Mouse (Mus musculus) colon, adult 2 months (tissue): Measurements from ENCODE around the gene Ifna9. TPM values are rescaled to one million over a fixed set of nuclear protein-coding genes. Genes with fewer than 3 reads are reported as not detected.

Experiments
- polyA plus RNA-seq: library from polyadenylated mRNA; depleted of rRNA; stranded (reverse); fragments of >200 nt; gene quantifications from 2 replicates; pipeline ENCODE4 v1.2.3, GENCODE M21; 2012; rRNA removed

Ifna9 gene
- polyA plus RNA-seq: not detected in 2 replicates

DNA sequence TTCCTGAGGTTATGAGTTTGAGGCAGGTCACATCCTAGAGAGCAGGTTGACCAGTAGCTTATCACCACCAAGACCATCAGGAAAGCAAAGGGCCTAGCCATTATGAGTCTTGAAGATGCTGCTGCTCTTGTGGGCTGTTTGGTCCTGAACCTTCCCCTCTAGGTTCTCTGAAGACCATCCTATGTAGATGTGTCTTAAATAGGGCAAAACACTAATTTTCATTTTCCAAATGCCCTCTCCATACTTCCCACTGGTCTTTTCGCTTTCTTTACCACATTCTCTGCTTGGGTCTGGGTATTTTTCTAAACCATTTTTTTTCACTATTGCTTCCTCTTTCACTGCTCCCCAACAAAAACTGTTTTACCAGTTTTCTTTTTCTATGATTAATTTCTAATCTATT lies at the start of gene Ifna9:
Gene Ifna9, minus strand, starts transcription at position 101 of the 400 bp plus-strand sequence.

DNA sequence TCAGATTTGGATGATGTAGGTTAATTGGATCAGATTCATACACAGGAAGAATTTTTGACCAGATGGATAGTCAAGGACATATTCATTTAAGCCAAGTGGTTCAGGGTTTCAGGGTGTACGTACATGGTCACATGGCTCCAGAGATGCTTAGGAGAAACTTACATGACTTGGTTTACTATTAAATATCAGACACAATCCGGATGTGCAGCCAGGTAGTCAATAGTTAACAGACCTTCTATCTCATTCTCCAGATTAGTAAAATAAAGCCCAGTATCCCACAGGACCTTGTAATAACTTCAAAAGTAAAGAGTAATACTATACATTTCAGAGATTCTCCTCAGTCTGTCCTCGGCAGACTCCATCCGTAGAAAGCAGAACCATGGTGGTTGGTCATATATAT lies 42.1 kb upstream of the Ifna9 start, which contains the start of gene C87499:
Gene C87499, minus strand, starts transcription at position 101 of the 400 bp plus-strand sequence.

DNA sequence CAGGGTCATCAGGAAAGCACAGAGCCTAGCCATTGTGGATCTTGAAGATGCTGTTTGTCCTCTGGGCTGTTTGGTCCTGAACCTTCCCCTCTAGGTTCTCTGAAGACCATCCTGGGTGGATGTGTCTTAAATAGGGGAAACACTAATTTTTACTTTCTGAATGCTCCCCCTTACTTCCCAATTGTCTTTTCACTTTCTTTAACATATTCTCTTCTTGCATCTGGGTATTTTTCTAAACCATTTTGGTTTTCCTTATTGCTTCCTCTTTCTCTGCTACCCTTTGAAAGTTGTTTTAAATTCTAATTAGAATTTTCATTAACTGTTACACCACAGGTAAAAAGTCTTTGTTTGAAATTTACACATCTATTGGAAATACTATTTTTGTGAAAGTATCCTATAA lies 11.1 kb upstream of the Ifna9 start, which contains the start of gene Ifna12:
Gene Ifna12, minus strand, starts transcription at position 101 of the 400 bp plus-strand sequence.

DNA sequence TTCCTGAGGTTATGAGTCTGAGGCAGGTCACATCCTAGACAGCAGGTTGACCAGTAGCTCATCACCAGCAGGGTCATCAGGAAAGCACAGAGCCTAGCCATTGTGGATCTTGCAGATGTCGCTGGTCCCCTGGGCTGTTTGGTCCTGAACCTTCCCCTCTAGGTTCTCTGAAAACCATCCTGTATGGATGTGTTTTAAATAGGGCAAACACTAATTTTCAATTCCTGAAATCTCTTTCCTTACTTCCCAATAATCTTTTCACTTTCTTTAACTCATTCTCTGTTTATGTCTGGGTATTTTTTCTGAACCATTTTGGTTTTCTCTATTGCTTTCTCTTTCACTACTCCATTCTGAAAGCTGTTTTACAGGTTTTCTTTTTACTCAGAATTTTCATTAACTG lies 20.5 kb downstream of the Ifna9 start, which contains the start of gene Ifna14:
Gene Ifna14, minus strand, starts transcription at position 101 of the 400 bp plus-strand sequence.

DNA sequence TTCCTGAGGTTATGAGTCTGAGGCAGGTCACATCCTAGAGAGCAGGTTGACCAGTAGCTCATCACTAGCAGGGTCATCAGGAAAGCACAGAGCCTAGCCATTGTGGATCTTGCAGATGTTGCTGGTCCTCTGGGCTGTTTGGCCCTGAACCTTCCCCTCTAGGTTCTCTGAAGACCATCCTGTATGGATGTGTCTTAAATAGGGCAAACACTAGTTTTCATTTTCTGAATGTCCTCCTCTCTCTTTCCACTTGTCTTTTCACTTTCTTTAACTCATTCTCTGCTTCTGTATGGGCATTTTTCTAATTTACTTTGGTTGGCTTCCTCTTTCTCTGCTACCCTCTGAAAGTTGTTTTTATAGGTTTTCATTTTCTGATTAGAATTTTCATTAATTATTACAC lies 34.0 kb downstream of the Ifna9 start, which contains the start of gene Ifna15:
Gene Ifna15, minus strand, starts transcription at position 101 of the 400 bp plus-strand sequence.

Other genes with a start within 250 kb of the Ifna9 start
- gene Hacd4, start 153.5 kb downstream of the Ifna9 start, polyA plus RNA-seq: 1.3 TPM in 2 replicates
- gene Ifnb1, start 69.6 kb downstream of the Ifna9 start, polyA plus RNA-seq: not detected in 2 replicates
- not detected in 2 replicates for gene Ifna15, start 34.1 kb downstream of the Ifna9 start, polyA plus RNA-seq
- not detected in 2 replicates for gene Ifna14, start 20.6 kb downstream of the Ifna9 start, polyA plus RNA-seq
- gene Ifna12, start 11.0 kb upstream of the Ifna9 start, polyA plus RNA-seq: not detected in 2 replicates
- not detected in 2 replicates for gene C87499, start 42.0 kb upstream of the Ifna9 start, polyA plus RNA-seq
- not detected in 2 replicates for gene Ifna13, start 52.1 kb upstream of the Ifna9 start, polyA plus RNA-seq
- not detected in 2 replicates for gene Ifna16, start 84.5 kb upstream of the Ifna9 start, polyA plus RNA-seq
- gene Ifna2, start 91.5 kb upstream of the Ifna9 start, polyA plus RNA-seq: not detected in 2 replicates
- not detected in 2 replicates for gene Ifnab, start 99.0 kb upstream of the Ifna9 start, polyA plus RNA-seq
- gene Gm26566, start 129.4 kb upstream of the Ifna9 start, polyA plus RNA-seq: 0.15 and 0.44 TPM in 2 replicates
- 17.9 and 18.2 TPM in 2 replicates for gene Klhl9, start 130.1 kb upstream of the Ifna9 start, polyA plus RNA-seq
- gene Gm13271, start 162.5 kb upstream of the Ifna9 start, polyA plus RNA-seq: not detected in 2 replicates
- not detected in 2 replicates for gene Gm13283, start 167.7 kb upstream of the Ifna9 start, polyA plus RNA-seq
- gene Gm13290, start 181.4 kb upstream of the Ifna9 start, polyA plus RNA-seq: not detected in 2 replicates
- not detected in 2 replicates for gene Gm13289, start 184.5 kb upstream of the Ifna9 start, polyA plus RNA-seq
- not detected in 2 replicates for gene Gm13272, start 187.5 kb upstream of the Ifna9 start, polyA plus RNA-seq
- not detected in 2 replicates for gene Ifnz, start 189.7 kb upstream of the Ifna9 start, polyA plus RNA-seq
- gene Gm13276, start 193.3 kb upstream of the Ifna9 start, polyA plus RNA-seq: not detected in 2 replicates
- gene Gm13277, start 196.2 kb upstream of the Ifna9 start, polyA plus RNA-seq: not detected in 2 replicates
- gene Gm13278, start 199.2 kb upstream of the Ifna9 start, polyA plus RNA-seq: not detected in 2 replicates
- not detected in 2 replicates for gene Gm13275, start 202.1 kb upstream of the Ifna9 start, polyA plus RNA-seq
- not detected in 2 replicates for gene Gm13279, start 205.0 kb upstream of the Ifna9 start, polyA plus RNA-seq
- gene Gm13285, start 207.3 kb upstream of the Ifna9 start, polyA plus RNA-seq: not detected in 2 replicates
- gene Gm13287, start 210.9 kb upstream of the Ifna9 start, polyA plus RNA-seq: not detected in 2 replicates
- gene Gm13288, start 213.1 kb upstream of the Ifna9 start, polyA plus RNA-seq: not detected in 2 replicates
- not detected in 2 replicates for gene Ifna7, start 223.8 kb upstream of the Ifna9 start, polyA plus RNA-seq
- gene Ifna11, start 227.6 kb upstream of the Ifna9 start, polyA plus RNA-seq: not detected in 2 replicates
- gene Ifna6, start 235.0 kb upstream of the Ifna9 start, polyA plus RNA-seq: not detected in 2 replicates
- not detected in 2 replicates for gene Ifna5, start 243.1 kb upstream of the Ifna9 start, polyA plus RNA-seq
- not detected in 2 replicates for gene Ifna4, start 249.5 kb upstream of the Ifna9 start, polyA plus RNA-seq